Mouse (Mus musculus) kidney, embryonic 14.5 days (tissue): Measurements from ENCODE around the gene Pde3b. TPM values are rescaled to one million over a fixed set of nuclear protein-coding genes. Genes with fewer than 3 reads are reported as not detected.

Experiments used
- ATAC-seq: fragments of 200-750 bp; cut with Nextera tagmentation; 2 replicates; pipeline ENCODE4 v1.8.0; 2017; ENCODE audit warnings: moderate number of reproducible peaks, mild to moderate bottlenecking, moderate TSS enrichment, moderate library complexity; ENCODE audit not compliant: low FRiP score, low TSS enrichment
- H3K27ac ChIP-seq: fragments of 300-500 bp; sonication (generic); 2 replicates; pipeline ENCODE4 v1.5.1; 2014; ENCODE audit warnings: low read depth, mild to moderate bottlenecking, low read length, moderate library complexity, mixed read lengths
- H3K27me3 ChIP-seq: fragments of 300-500 bp; sonication (generic); 2 replicates; pipeline ENCODE4 v1.6.1; 2014; ENCODE audit warnings: mild to moderate bottlenecking, low read length; ENCODE audit not compliant: control insufficient read depth, insufficient read depth
- H3K36me3 ChIP-seq: fragments of 300-500 bp; sonication (generic); 2 replicates; pipeline ENCODE4 v1.6.1; 2014; ENCODE audit warnings: low read length, mixed read lengths; ENCODE audit not compliant: control insufficient read depth, insufficient read depth
- H3K4me1 ChIP-seq: fragments of 300-500 bp; sonication (generic); 2 replicates; pipeline ENCODE4 v1.6.1; 2014; ENCODE audit warnings: low read length, mixed read lengths; ENCODE audit not compliant: control insufficient read depth, insufficient read depth
- H3K4me2 ChIP-seq: fragments of 300-500 bp; sonication (generic); replicated peaks from 2 replicates; pipeline ENCODE4 v1.6.1; 2014; ENCODE audit warnings: low read depth, mild to moderate bottlenecking, low read length
- H3K4me3 ChIP-seq: fragments of 300-500 bp; sonication (generic); 2 replicates; pipeline ENCODE4 v1.5.1; 2014; ENCODE audit warnings: mild to moderate bottlenecking, low read length
- H3K9ac ChIP-seq: fragments of 300-500 bp; sonication (generic); 2 replicates; pipeline ENCODE4 v1.6.1; 2014; ENCODE audit warnings: low read depth, mild to moderate bottlenecking, low read length, moderate library complexity
- H3K9me3 ChIP-seq: fragments of 300-500 bp; sonication (generic); 2 replicates; pipeline ENCODE4 v1.6.1; 2016; ENCODE audit warnings: low read length; ENCODE audit not compliant: control insufficient read depth
- WGBS: fragments of 180-500 bp; shearing (Covaris S2); extraction: QIAGEN DNeasy Blood & Tissue Kit; methylation state at CpG from one replicate; pipeline ENCODE4 v1.1.7; 2014; 5-methylcytosine and 5-hydroxymethylcytosine counted together
- polyA plus RNA-seq: library from polyadenylated mRNA; unstranded; fragments of >200 nt; fragmentation: Nextera tagmentation; extraction: Ambion mirVana; gene quantifications from 2 replicates; pipeline ENCODE4 v1.2.1, GENCODE M21; 2014

Pde3b gene
- polyA plus RNA-seq, 1 experiment from 2014 or later: 10.4 TPM

GRCm38 (mm10) chr7:114466358-114466757 lies 51.3 kb downstream of the Pde3b start:
- Histone ChIP-seq H3K4me2 (no peak overlapping the region), H3K27me3 (no peaks in the 10 kb centered on the region), H3K9me3 (no peaks in the 10 kb centered on the region), H3K4me3 (no peak overlapping the region), H3K27ac (no peak overlapping the region), H3K36me3 (no peaks in the 10 kb centered on the region), H3K4me1 (no peaks in the 10 kb centered on the region), H3K9ac (no peak overlapping the region)
- 87% methylated on average over 3 of the region's 3 CpGs for WGBS
- ATAC-seq: no peak

- Histone ChIP-seq H3K4me3 (no peak overlapping the region), H3K27me3 (no peaks in the 10 kb centered on the region), H3K36me3 (no peaks in the 10 kb centered on the region), H3K27ac (no peak overlapping the region), H3K4me2 (no peak overlapping the region), H3K9me3 (no peaks in the 10 kb centered on the region), H3K9ac (no peak overlapping the region), H3K4me1 (no peaks in the 10 kb centered on the region)
- ATAC-seq: no peak
- WGBS: 72% methylated on average over 2 of the region's 2 CpGs
Measured at GRCm38 (mm10) chr7:114472471-114472870, 57.4 kb downstream of the Pde3b start.

GRCm38 (mm10) chr7:114474889-114475288 lies 59.8 kb downstream of the Pde3b start:
- Histone ChIP-seq H3K4me2 (no peak overlapping the region), H3K4me3 (no peak overlapping the region), H3K4me1 (no peaks in the 10 kb centered on the region), H3K27ac (no peak overlapping the region), H3K9me3 (no peaks in the 10 kb centered on the region), H3K27me3 (no peaks in the 10 kb centered on the region), H3K9ac (no peak overlapping the region), H3K36me3 (no peaks in the 10 kb centered on the region)
- WGBS: 81% methylated on average over 1 of the region's 1 CpGs
- no peak for ATAC-seq

GRCm38 (mm10) chr7:114477884-114478283 lies 62.8 kb downstream of the Pde3b start:
- Histone ChIP-seq H3K27ac (no peak overlapping the region), H3K9ac (no peak overlapping the region), H3K36me3 (no peaks in the 10 kb centered on the region), H3K4me3 (no peak overlapping the region), H3K4me2 (no peak overlapping the region), H3K4me1 (no peaks in the 10 kb centered on the region), H3K9me3 (no peaks in the 10 kb centered on the region), H3K27me3 (no peaks in the 10 kb centered on the region)
- 92% methylated on average over 2 of the region's 2 CpGs for WGBS
- ATAC-seq: no peak

- H3K4me2 ChIP-seq: no peak overlapping the region
- H3K27ac ChIP-seq: no peak overlapping the region
- H3K9me3 ChIP-seq: no peaks in the 10 kb centered on the region
- no peaks in the 10 kb centered on the region for H3K36me3 ChIP-seq
- H3K27me3 ChIP-seq: no peaks in the 10 kb centered on the region
- H3K4me3 ChIP-seq: no peak overlapping the region
- WGBS: 49% methylated on average over 5 of the region's 5 CpGs
- no peak overlapping the region for H3K9ac ChIP-seq
- H3K4me1 ChIP-seq: no peaks in the 10 kb centered on the region
- no peak for ATAC-seq
Measured at GRCm38 (mm10) chr7:114478901-114479300, 63.8 kb downstream of the Pde3b start.

GRCm38 (mm10) chr7:114479779-114480178 lies 64.7 kb downstream of the Pde3b start:
- ATAC-seq: no peak
- H3K27me3 ChIP-seq: no peaks in the 10 kb centered on the region
- no peak overlapping the region for H3K9ac ChIP-seq
- no peaks in the 10 kb centered on the region for H3K9me3 ChIP-seq
- no peak overlapping the region for H3K27ac ChIP-seq
- no peaks in the 10 kb centered on the region for H3K4me1 ChIP-seq
- 77% methylated on average over 4 of the region's 4 CpGs for whole genome bisulfite sequencing
- no peaks in the 10 kb centered on the region for H3K36me3 ChIP-seq
- H3K4me3 ChIP-seq: no peak overlapping the region
- no peak overlapping the region for H3K4me2 ChIP-seq

- Histone ChIP-seq H3K27me3 (no peaks in the 10 kb centered on the region), H3K9me3 (no peaks in the 10 kb centered on the region), H3K4me3 (no peak overlapping the region), H3K4me2 (no peak overlapping the region), H3K36me3 (no peaks in the 10 kb centered on the region), H3K9ac (no peak overlapping the region), H3K4me1 (no peaks in the 10 kb centered on the region), H3K27ac (no peak overlapping the region)
- ATAC-seq: no peak
- 79% methylated on average over 6 of the region's 6 CpGs for WGBS
Measured at GRCm38 (mm10) chr7:114480196-114480989, 65.3 kb downstream of the Pde3b start.

GRCm38 (mm10) chr7:114481008-114481407 lies 65.9 kb downstream of the Pde3b start:
- Histone ChIP-seq H3K27ac (no peak overlapping the region), H3K27me3 (no peaks in the 10 kb centered on the region), H3K9ac (no peak overlapping the region), H3K4me1 (no peaks in the 10 kb centered on the region), H3K9me3 (no peaks in the 10 kb centered on the region), H3K4me2 (no peak overlapping the region), H3K36me3 (no peaks in the 10 kb centered on the region), H3K4me3 (no peak overlapping the region)
- no peak for ATAC-seq
- WGBS: 77% methylated on average over 1 of the region's 1 CpGs

- Histone ChIP-seq H3K4me1 (no peaks in the 10 kb centered on the region), H3K9me3 (no peaks in the 10 kb centered on the region), H3K27me3 (no peaks in the 10 kb centered on the region), H3K9ac (no peak overlapping the region), H3K4me3 (no peak overlapping the region), H3K27ac (no peak overlapping the region), H3K36me3 (no peaks in the 10 kb centered on the region), H3K4me2 (no peak overlapping the region)
- WGBS: 76% methylated on average over 2 of the region's 2 CpGs
- ATAC-seq: no peak
Measured at GRCm38 (mm10) chr7:114481429-114481931, 66.4 kb downstream of the Pde3b start.
